Mouse (Mus musculus): ENCODE data around the gene Ahnak.

DNA sequence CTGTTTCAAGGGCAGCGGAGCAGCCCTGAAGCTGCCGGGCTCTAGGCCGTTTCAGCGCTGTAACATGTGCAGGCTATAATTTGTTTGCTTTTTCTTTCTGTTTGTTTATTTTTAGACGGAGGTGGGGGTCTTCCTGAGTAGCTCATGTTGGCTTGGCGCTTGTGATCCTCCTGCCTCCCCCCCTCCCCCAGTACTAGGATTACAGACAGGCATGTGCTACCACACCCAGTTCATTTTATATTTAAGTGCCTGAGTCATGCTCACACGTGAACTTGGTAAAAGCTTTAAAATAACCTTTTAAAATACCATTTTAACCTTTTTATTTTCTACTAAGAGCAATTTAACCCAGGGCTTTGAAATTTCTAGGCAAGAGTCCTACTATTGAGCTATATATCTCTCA lies 50.8 kb downstream of the Ahnak start:
- TF ChIP-seq POLR2A (IDR thresholded peaks at IDR 0.05; ENCODE audit: control insufficient read depth in 1 of 2, insufficient read depth in 1 of 2, low read depth in 1 of 2, low read length in 2 of 2, poor library complexity in 1 of 2) (no peak), CTCF (IDR thresholded peaks at IDR 0.05 in 2 of 3, conservative IDR thresholded peaks at IDR 0.05 in 1 of 3; ENCODE audit: control insufficient read depth in 1 of 3, insufficient read depth in 1 of 3, low read depth in 2 of 3, low read length in 3 of 3, poor library complexity in 1 of 3, severe bottlenecking in 1 of 3) (no peak), MAX (IDR thresholded peaks at IDR 0.05; ENCODE audit: low read length) (no peak), CHD2 (IDR thresholded peaks at IDR 0.05; ENCODE audit: low read length) (no peak), USF1 (IDR thresholded peaks at IDR 0.05; ENCODE audit: low read depth, low read length) (no peak)

Data from MEL (cell line).